Mouse (Mus musculus) hindbrain, embryonic 11.5 days (tissue): ENCODE data around the gene Hoxd8. TPM values are rescaled to one million over a fixed set of nuclear protein-coding genes. Genes with fewer than 3 reads are reported as not detected.

Experiments used
- ATAC-seq: fragments of 200-750 bp; cut with Nextera tagmentation; 2 replicates; pipeline ENCODE4 v1.8.0; 2017; ENCODE audit warnings: mild to moderate bottlenecking, moderate TSS enrichment, moderate library complexity; ENCODE audit not compliant: low FRiP score
- DNase-seq: peaks from one replicate; pipeline ENCODE4 v3.0.0-alpha.2; 2015; ENCODE audit warnings: low spot score
- H3K27ac ChIP-seq: fragments of 300-500 bp; sonication (generic); 2 replicates; pipeline ENCODE4 v1.5.1; 2014; ENCODE audit warnings: mild to moderate bottlenecking, low read depth, low read length
- H3K27me3 ChIP-seq: fragments of 300-500 bp; sonication (generic); 2 replicates; pipeline ENCODE4 v1.6.1; 2014; ENCODE audit warnings: mild to moderate bottlenecking, low read length, moderate library complexity, mixed read lengths; ENCODE audit not compliant: control insufficient read depth, insufficient read depth
- H3K36me3 ChIP-seq: fragments of 300-500 bp; sonication (generic); 2 replicates; pipeline ENCODE4 v1.6.1; 2014; ENCODE audit warnings: mild to moderate bottlenecking, low read length, moderate library complexity, mixed read lengths; ENCODE audit not compliant: control insufficient read depth, insufficient read depth
- H3K4me1 ChIP-seq: fragments of 300-500 bp; sonication (generic); replicated peaks from 2 replicates; pipeline ENCODE4 v1.6.1; 2014; ENCODE audit warnings: low read length, mixed read lengths; ENCODE audit not compliant: control insufficient read depth, insufficient read depth
- H3K4me2 ChIP-seq: fragments of 300-500 bp; sonication (generic); replicated peaks from 2 replicates; pipeline ENCODE4 v1.6.1; 2014; ENCODE audit warnings: mild to moderate bottlenecking, low read depth, low read length
- H3K4me3 ChIP-seq: fragments of 300-500 bp; sonication (generic); 2 replicates; pipeline ENCODE4 v1.5.1; 2014; ENCODE audit warnings: low read depth, low read length
- H3K9ac ChIP-seq: fragments of 300-500 bp; sonication (generic); 2 replicates; pipeline ENCODE4 v1.6.1; 2014; ENCODE audit warnings: low read depth, low read length
- H3K9me3 ChIP-seq: fragments of 300-500 bp; sonication (generic); 2 replicates; pipeline ENCODE4 v1.6.1; 2016; ENCODE audit warnings: low read length; ENCODE audit not compliant: control insufficient read depth
- WGBS: fragments of 180-500 bp; shearing (Covaris S2); extraction: QIAGEN DNeasy Blood & Tissue Kit; methylation state at CpG from one replicate; pipeline ENCODE4 v1.1.7; 2014; 5-methylcytosine and 5-hydroxymethylcytosine counted together
- polyA plus RNA-seq: library from polyadenylated mRNA; unstranded; fragments of >200 nt; fragmentation: Nextera tagmentation; extraction: Ambion mirVana; gene quantifications from 2 replicates; pipeline ENCODE4 v1.2.1, GENCODE M21; 2014

Hoxd8 gene
- polyA plus RNA-seq, 1 experiment from 2014 or later, result 0.19 TPM

- Histone ChIP-seq H3K4me1 (peaks cover 5% of the 10 kb centered on the region; the same call in 1 of the 2 replicates), H3K27me3 (peaks cover 91% of the 10 kb centered on the region), H3K9ac (no peak overlapping the region), H3K36me3 (no peaks in the 10 kb centered on the region), H3K9me3 (no peaks in the 10 kb centered on the region), H3K27ac (no peak overlapping the region), H3K4me3 (no peak overlapping the region), H3K4me2 (no peak overlapping the region)
- DNase-seq (no peak), ATAC-seq (no peak)
- WGBS, result 2% methylated on average over 20 of the region's 20 CpGs
Measured at GRCm38 (mm10) chr2:74692808-74693431, 11.5 kb upstream of the Hoxd8 start.

- H3K9me3 ChIP-seq, result no peaks in the 10 kb centered on the region
- DNase-seq, result no peak
- H3K27ac ChIP-seq, result no peak overlapping the region
- WGBS, result 6% methylated on average over 4 of the region's 4 CpGs
- H3K4me1 ChIP-seq, result peaks cover 9% of the 10 kb centered on the region
- no peak overlapping the region for H3K4me3 ChIP-seq
- H3K9ac ChIP-seq, result no peak overlapping the region
- no peak for ATAC-seq
- no peaks in the 10 kb centered on the region for H3K36me3 ChIP-seq
- peaks cover 93% of the 10 kb centered on the region for H3K27me3 ChIP-seq
- H3K4me2 ChIP-seq, result no peak overlapping the region
Measured at GRCm38 (mm10) chr2:74693432-74693827, 11.0 kb upstream of the Hoxd8 start.

- 1% methylated on average over 16 of the region's 16 CpGs for WGBS
- no peak overlapping the region for H3K4me2 ChIP-seq
Measured at GRCm38 (mm10) chr2:74694066-74694465, 10.3 kb upstream of the Hoxd8 start.

GRCm38 (mm10) chr2:74695383-74695782 lies 9.0 kb upstream of the Hoxd8 start:
- no peak overlapping the region for H3K27ac ChIP-seq
- H3K9me3 ChIP-seq, result no peaks in the 10 kb centered on the region
- H3K4me2 ChIP-seq, result no peak overlapping the region
- H3K9ac ChIP-seq, result no peak overlapping the region
- no peak for ATAC-seq
- no peak for DNase-seq
- no peaks in the 10 kb centered on the region for H3K36me3 ChIP-seq
- 23% methylated on average over 1 of the region's 1 CpGs for whole genome bisulfite sequencing
- no peak overlapping the region for H3K4me3 ChIP-seq
- H3K27me3 ChIP-seq, result peaks cover 96% of the 10 kb centered on the region
- H3K4me1 ChIP-seq, result peaks cover 10% of the 10 kb centered on the region

More at GRCm38 (mm10) chr2:74694066-74694465, 10.3 kb upstream of the Hoxd8 start:
- Histone ChIP-seq H3K9ac (no peak overlapping the region), H3K9me3 (no peaks in the 10 kb centered on the region), H3K36me3 (no peaks in the 10 kb centered on the region), H3K4me3 (no peak overlapping the region), H3K4me1 (peaks cover 10% of the 10 kb centered on the region), H3K27me3 (peaks cover 95% of the 10 kb centered on the region), H3K27ac (no peak overlapping the region)
- ATAC-seq, result no peak
- DNase-seq, result no peak

- Histone ChIP-seq H3K4me1 (peaks cover 10% of the 10 kb centered on the region), H3K36me3 (no peaks in the 10 kb centered on the region), H3K4me3 (no peak overlapping the region), H3K9me3 (no peaks in the 10 kb centered on the region), H3K9ac (no peak overlapping the region), H3K4me2 (no peak overlapping the region), H3K27ac (no peak overlapping the region), H3K27me3 (peaks cover 100% of the 10 kb centered on the region)
- no peak for DNase-seq
- no peak for ATAC-seq
- 5% methylated on average over 7 of the region's 7 CpGs for WGBS
Measured at GRCm38 (mm10) chr2:74695813-74696430, 8.5 kb upstream of the Hoxd8 start.

GRCm38 (mm10) chr2:74696442-74697335 lies 7.7 kb upstream of the Hoxd8 start:
- ATAC-seq, result no peak
- H3K27me3 ChIP-seq, result peaks cover 98% of the 10 kb centered on the region
- WGBS, result 2% methylated on average over 34 of the region's 34 CpGs
- no peak overlapping the region for H3K9ac ChIP-seq
- H3K4me1 ChIP-seq, result peaks cover 10% of the 10 kb centered on the region
- no peak overlapping the region for H3K27ac ChIP-seq
- H3K9me3 ChIP-seq, result no peaks in the 10 kb centered on the region
- no peak for DNase-seq
- H3K4me3 ChIP-seq, result no peak overlapping the region
- H3K36me3 ChIP-seq, result no peaks in the 10 kb centered on the region
- no peak overlapping the region for H3K4me2 ChIP-seq

GRCm38 (mm10) chr2:74697567-74698121 lies 6.8 kb upstream of the Hoxd8 start, which contains the start of gene Hoxd9:
Hoxd9 (plus strand) TSS chr2:74697727.
- Histone ChIP-seq H3K4me3 (peak within 1 kb of the TSS; percentile 30), H3K27me3 (peaks cover 93% of the 10 kb centered on the region), H3K4me2 (peak within 1 kb of the TSS; percentile 39), H3K9ac (no peak within 1 kb of the TSS), H3K36me3 (no peaks in the 10 kb centered on the region), H3K4me1 (peaks cover 7% of the 10 kb centered on the region), H3K9me3 (no peaks in the 10 kb centered on the region), H3K27ac (no peak within 1 kb of the TSS)
- peak; percentile 70 for ATAC-seq
- under 1% methylated on average over 41 of the region's 43 CpGs for WGBS
- no peak for DNase-seq

- peak; percentile 68 for ATAC-seq
- under 1% methylated on average over 80 of the region's 86 CpGs for WGBS
- H3K27ac ChIP-seq, result no peak overlapping the region
Measured at GRCm38 (mm10) chr2:74698201-74699052, 6.0 kb upstream of the Hoxd8 start.

More at GRCm38 (mm10) chr2:74698201-74699052, 6.0 kb upstream of the Hoxd8 start:
- peak overlapping the region; percentile 30 for H3K4me3 ChIP-seq
- no peak for DNase-seq
- H3K36me3 ChIP-seq, result no peaks in the 10 kb centered on the region
- peaks cover 92% of the 10 kb centered on the region for H3K27me3 ChIP-seq
- H3K9me3 ChIP-seq, result no peaks in the 10 kb centered on the region
- peaks cover 7% of the 10 kb centered on the region for H3K4me1 ChIP-seq
- no peak overlapping the region for H3K9ac ChIP-seq
- peak overlapping the region; percentile 39 for H3K4me2 ChIP-seq
